In the genomic region with DNA sequence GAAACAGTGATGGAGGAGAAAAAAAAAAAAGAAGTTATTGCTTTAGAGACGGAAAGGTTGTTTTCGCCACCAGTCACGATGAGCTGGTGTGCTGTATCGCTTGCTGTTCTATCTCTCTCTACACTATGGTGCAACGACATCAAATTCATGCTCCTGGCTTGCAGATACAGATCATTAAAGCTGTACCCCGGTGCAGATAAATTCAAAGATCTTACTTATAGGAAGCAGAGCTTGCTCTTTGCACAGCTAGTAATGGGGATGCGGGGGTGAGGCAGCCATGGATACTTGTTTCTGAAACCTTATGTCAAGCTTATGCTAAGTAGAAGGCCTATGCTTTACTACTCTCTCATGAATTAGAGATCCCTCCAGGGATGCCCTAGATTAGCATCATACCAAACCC, we compare ENCODE assay signal across 20 mouse cellular contexts. TPM values are rescaled to one million over a fixed set of nuclear protein-coding genes. Genes with fewer than 3 reads are reported as not detected.
A peak's percentile ranks its signal among the peaks of the same experiment; 100 is the strongest.
DNase-seq lines count a peak whose midpoint lies in the region; ATAC-seq and TF ChIP-seq lines count a peak whose summit lies in the region.
"Had no signal": no experiment of that assay in that cellular context is flagged by ENCODE, and none has a peak within 500 bp of the region (broad histone marks: within the 10 kb centered on the region; RNA-seq: fewer than 3 reads in every experiment).

No protein-coding gene starts in this region.

- H3K9ac ChIP-seq in forebrain, embryonic 13.5 days: no peak overlapping the region
- H3K9ac ChIP-seq in forebrain, embryonic 12.5 days: no peak overlapping the region
- no peak overlapping the region for H3K9ac ChIP-seq in hindbrain, embryonic 12.5 days
- no peak overlapping the region for H3K9ac ChIP-seq in hindbrain, embryonic 11.5 days (ENCODE audit: low read depth, low read length)
- no peak overlapping the region for H3K9ac ChIP-seq in midbrain, embryonic 11.5 days (ENCODE audit: low read length)
- H3K9ac ChIP-seq in midbrain, postnatal 0 days (replicated peaks; ENCODE audit: low read length, poor library complexity, severe bottlenecking): no peak overlapping the region
- H3K9ac ChIP-seq: embryonic facial prominence, embryonic 15.5 days; kidney, embryonic 15.5 days; liver, embryonic 14.5 days; neural tube, embryonic 12.5 days had no signal

- H3K4me2 ChIP-seq in forebrain, embryonic 13.5 days: no peak overlapping the region
- H3K4me2 ChIP-seq in forebrain, embryonic 12.5 days: no peak overlapping the region
- H3K4me2 ChIP-seq in hindbrain, embryonic 12.5 days (replicated peaks): no peak overlapping the region
- no peak overlapping the region for H3K4me2 ChIP-seq in hindbrain, embryonic 11.5 days (replicated peaks; ENCODE audit: low read depth, low read length)
- H3K4me2 ChIP-seq in midbrain, embryonic 11.5 days: no peak overlapping the region
- H3K4me2 ChIP-seq in midbrain, postnatal 0 days (ENCODE audit: low read depth, low read length, poor library complexity, severe bottlenecking): no peak overlapping the region
- H3K4me2 ChIP-seq: embryonic facial prominence, embryonic 15.5 days; kidney, embryonic 15.5 days; neural tube, embryonic 12.5 days had no signal

- no peak for DNase-seq in hindbrain, embryonic 11.5 days (ENCODE audit: low spot score)
- peak; percentile 82 for DNase-seq in midbrain, embryonic 11.5 days (ENCODE audit: low spot score, missing footprints)
- DNase-seq in midbrain, postnatal 0 days (ENCODE audit: low spot score): no peak
- DNase-seq: cerebellum, postnatal 10 days; embryo, embryonic 11 days; gastrocnemius, postnatal 14 days; heart, postnatal 10 days; layer of hippocampus, postnatal 36 days; lung, postnatal 10 days; thymus, postnatal 36 days had no signal

- H3K27me3 ChIP-seq in forebrain, embryonic 13.5 days: no peaks in the 10 kb centered on the region
- H3K27me3 ChIP-seq in forebrain, embryonic 12.5 days: no peaks in the 10 kb centered on the region
- H3K27me3 ChIP-seq in hindbrain, embryonic 12.5 days: no peaks in the 10 kb centered on the region
- H3K27me3 ChIP-seq in hindbrain, embryonic 11.5 days (ENCODE audit: control insufficient read depth, insufficient read depth, low read length): no peaks in the 10 kb centered on the region
- H3K27me3 ChIP-seq in midbrain, embryonic 11.5 days (ENCODE audit: control insufficient read depth, insufficient read depth, low read length): no peaks in the 10 kb centered on the region
- H3K27me3 ChIP-seq in midbrain, postnatal 0 days (ENCODE audit: insufficient read depth, low read length): no peaks in the 10 kb centered on the region
- H3K27me3 ChIP-seq: embryonic facial prominence, embryonic 15.5 days; kidney, embryonic 15.5 days; neural tube, embryonic 12.5 days had no signal

- ATAC-seq in forebrain, embryonic 13.5 days: no peak
- ATAC-seq in forebrain, embryonic 12.5 days (ENCODE audit: low FRiP score): no peak
- ATAC-seq in hindbrain, embryonic 12.5 days (ENCODE audit: low FRiP score): no peak
- no peak; the same call in 1 of the 2 replicates for ATAC-seq in hindbrain, embryonic 11.5 days (ENCODE audit: low FRiP score)
- no peak for ATAC-seq in midbrain, embryonic 11.5 days (ENCODE audit: low FRiP score)
- ATAC-seq in midbrain, postnatal 0 days (ENCODE audit: low FRiP score): no peak
- no peak for ATAC-seq in megakaryocyte-erythroid progenitor cell, adult 5-6 weeks (replicated peaks; ENCODE audit: low FRiP score, low TSS enrichment, poor library complexity, severe bottlenecking)
- ATAC-seq: inflammation-experienced regulatory T-cells, adult 6 months had no signal

- peaks cover 19% of the 10 kb centered on the region for H3K36me3 ChIP-seq in forebrain, embryonic 13.5 days (ENCODE audit: poor library complexity, severe bottlenecking)
- no peaks in the 10 kb centered on the region; the same call in 1 of the 2 replicates for H3K36me3 ChIP-seq in forebrain, embryonic 12.5 days (replicated peaks)
- H3K36me3 ChIP-seq in hindbrain, embryonic 12.5 days: no peaks in the 10 kb centered on the region
- H3K36me3 ChIP-seq in hindbrain, embryonic 11.5 days (ENCODE audit: control insufficient read depth, insufficient read depth, low read length): no peaks in the 10 kb centered on the region
- H3K36me3 ChIP-seq in midbrain, embryonic 11.5 days (ENCODE audit: control insufficient read depth, insufficient read depth, low read length): peaks cover 2% of the 10 kb centered on the region; the same call in 1 of the 2 replicates
- H3K36me3 ChIP-seq in midbrain, postnatal 0 days (ENCODE audit: insufficient read depth, low read length): no peaks in the 10 kb centered on the region

- TF ChIP-seq CTCF in midbrain, postnatal 0 days (IDR thresholded peaks at IDR 0.05): no peak
- TF ChIP-seq CTCF in olfactory bulb, adult 2 months (IDR thresholded peaks at IDR 0.05; ENCODE audit: insufficient read depth, low read depth, low read length): no peak

- peaks cover 90% of the 10 kb centered on the region for H3K4me1 ChIP-seq in forebrain, embryonic 13.5 days
- peaks cover 75% of the 10 kb centered on the region for H3K4me1 ChIP-seq in forebrain, embryonic 12.5 days
- peaks cover 55% of the 10 kb centered on the region for H3K4me1 ChIP-seq in hindbrain, embryonic 12.5 days
- peaks cover 16% of the 10 kb centered on the region for H3K4me1 ChIP-seq in hindbrain, embryonic 11.5 days (replicated peaks; ENCODE audit: control insufficient read depth, insufficient read depth, low read length)
- H3K4me1 ChIP-seq in midbrain, embryonic 11.5 days (ENCODE audit: control insufficient read depth, insufficient read depth, low read length): peaks cover 72% of the 10 kb centered on the region
- H3K4me1 ChIP-seq in midbrain, postnatal 0 days (ENCODE audit: insufficient read depth, low read length): peaks cover 9% of the 10 kb centered on the region; the same call in 1 of the 2 replicates
- peaks cover 16% of the 10 kb centered on the region for H3K4me1 ChIP-seq in olfactory bulb, adult 2 months (ENCODE audit: control insufficient read depth, insufficient read depth, low read length)

- TF ChIP-seq POLR2A in olfactory bulb, adult 2 months (IDR thresholded peaks at IDR 0.05; ENCODE audit: insufficient read depth, low read depth, low read length): no peak

- H3K9me3 ChIP-seq in forebrain, embryonic 13.5 days (replicated peaks): no peaks in the 10 kb centered on the region
- H3K9me3 ChIP-seq in forebrain, embryonic 12.5 days: no peaks in the 10 kb centered on the region
- H3K9me3 ChIP-seq in hindbrain, embryonic 12.5 days (replicated peaks): no peaks in the 10 kb centered on the region
- no peaks in the 10 kb centered on the region for H3K9me3 ChIP-seq in hindbrain, embryonic 11.5 days (ENCODE audit: control insufficient read depth, low read length)
- no peaks in the 10 kb centered on the region for H3K9me3 ChIP-seq in midbrain, embryonic 11.5 days (ENCODE audit: control insufficient read depth, low read length)
- no peaks in the 10 kb centered on the region for H3K9me3 ChIP-seq in midbrain, postnatal 0 days (ENCODE audit: low read length)
- H3K9me3 ChIP-seq: embryonic facial prominence, embryonic 15.5 days; kidney, embryonic 15.5 days; neural tube, embryonic 12.5 days had no signal

- 89% methylated on average over 7 of the region's 7 CpGs for WGBS in forebrain, embryonic 13.5 days
- WGBS in forebrain, embryonic 12.5 days: 91% methylated on average over 7 of the region's 7 CpGs
- 82% methylated on average over 7 of the region's 7 CpGs for WGBS in hindbrain, embryonic 12.5 days
- 93% methylated on average over 7 of the region's 7 CpGs for WGBS in hindbrain, embryonic 11.5 days
- 88% methylated on average over 7 of the region's 7 CpGs for WGBS in midbrain, embryonic 11.5 days
- 75% methylated on average over 7 of the region's 7 CpGs for WGBS in midbrain, postnatal 0 days
- 48% methylated on average over 7 of the region's 7 CpGs for WGBS in olfactory bulb, adult 2 months

- H3K4me3 ChIP-seq in forebrain, embryonic 13.5 days: no peak overlapping the region
- no peak overlapping the region for H3K4me3 ChIP-seq in forebrain, embryonic 12.5 days (replicated peaks)
- no peak overlapping the region for H3K4me3 ChIP-seq in hindbrain, embryonic 12.5 days
- H3K4me3 ChIP-seq in hindbrain, embryonic 11.5 days (ENCODE audit: low read depth, low read length): no peak overlapping the region
- no peak overlapping the region for H3K4me3 ChIP-seq in midbrain, embryonic 11.5 days (ENCODE audit: low read depth, low read length)
- no peak overlapping the region for H3K4me3 ChIP-seq in midbrain, postnatal 0 days (ENCODE audit: low read depth, low read length)
- H3K4me3 ChIP-seq in olfactory bulb, adult 2 months (ENCODE audit: insufficient read depth, low read depth, low read length): no peak overlapping the region
- H3K4me3 ChIP-seq: embryonic facial prominence, embryonic 15.5 days; kidney, embryonic 15.5 days; neural tube, embryonic 12.5 days had no signal

- H3K27ac ChIP-seq in forebrain, embryonic 13.5 days: peak overlapping the region; percentile 59
- H3K27ac ChIP-seq in forebrain, embryonic 12.5 days: no peak overlapping the region
- H3K27ac ChIP-seq in hindbrain, embryonic 12.5 days: 0 out of 2 replicates have a peak overlapping the region, but pooled peaks have one; percentile 12
- H3K27ac ChIP-seq in hindbrain, embryonic 11.5 days (ENCODE audit: low read depth, low read length): no peak overlapping the region
- no peak overlapping the region for H3K27ac ChIP-seq in midbrain, embryonic 11.5 days (ENCODE audit: low read depth, low read length)
- no peak overlapping the region for H3K27ac ChIP-seq in midbrain, postnatal 0 days (ENCODE audit: low read depth, low read length)
- H3K27ac ChIP-seq in olfactory bulb, adult 2 months (ENCODE audit: insufficient read depth, low read depth, low read length): peak overlapping the region; percentile 91
- H3K27ac ChIP-seq: embryonic facial prominence, embryonic 15.5 days; kidney, embryonic 15.5 days; liver, embryonic 14.5 days; neural tube, embryonic 12.5 days had no signal

RNA-seq across cellular contexts. Expression of a gene that starts 23.7 kb away (rescaled TPM):
- 74.7 and 85.4 TPM in 2 replicates for polyA plus RNA-seq in forebrain, embryonic 13.5 days (2015; fragmentation: Nextera tagmentation; extraction: Ambion mirVana)
- polyA plus RNA-seq in forebrain, embryonic 12.5 days (2016; fragmentation: Nextera tagmentation; extraction: Ambion mirVana): 63.3 and 74.3 TPM in 2 replicates
- polyA plus RNA-seq in hindbrain, embryonic 12.5 days (2016; fragmentation: Nextera tagmentation; extraction: Ambion mirVana): 47.3 and 60.5 TPM in 2 replicates
- 57.7 and 58.8 TPM in 2 replicates for polyA plus RNA-seq in hindbrain, embryonic 11.5 days (2014; fragmentation: Nextera tagmentation; extraction: Ambion mirVana)
- 61.2 and 69.9 TPM in 2 replicates for polyA plus RNA-seq in midbrain, embryonic 11.5 days (2014; fragmentation: Nextera tagmentation; extraction: Ambion mirVana)
- total RNA-seq in midbrain, postnatal 0 days (2014; rRNA removed): 39.6 and 48.1 TPM in 2 replicates
- 13.4 and 15.3 TPM in 2 replicates for polyA plus RNA-seq in midbrain, postnatal 0 days (2015; fragmentation: Nextera tagmentation; extraction: Ambion mirVana)
- 125 and 1,127 TPM in 2 replicates for polyA plus RNA-seq in olfactory bulb, adult 2 months (2012; ENCODE audit: insufficient read depth, insufficient read length, low replicate concordance, missing spikeins)
- total RNA-seq in megakaryocyte-erythroid progenitor cell, adult 5-6 weeks (2014; fragmentation: Nextera tagmentation): 118 and 125 TPM in 2 replicates
- 113 and 119 TPM in 2 replicates for total RNA-seq in megakaryocyte-erythroid progenitor cell, adult 5-6 weeks (2017)

Comparison
In these comparisons a context has a peak if more than half of its experiments do, and no peak if none do; other contexts are left out.
1. H3K27ac ChIP-seq: peak in forebrain, embryonic 13.5 days (single experiment), hindbrain, embryonic 12.5 days (single experiment) and olfactory bulb, adult 2 months (single experiment); none in forebrain, embryonic 12.5 days (single experiment), hindbrain, embryonic 11.5 days (single experiment), midbrain, embryonic 11.5 days (single experiment) and midbrain, postnatal 0 days (single experiment).